Mouse (Mus musculus) CD4-positive helper T cell, adult 2 months (primary cell): ENCODE measurements at regions not wholly inside any gene's neighbourhood (a gene's known extent, or its start where the extent isn't known, plus 50 kb on each side); places are given as distances from the start of the nearest gene placed in this dataset.

Source experiments
- DNase-seq: peaks from one replicate; pipeline ENCODE4 v3.0.0-alpha.2; 2012; ENCODE audit warnings: low read depth, missing footprints, low spot score

DNA sequence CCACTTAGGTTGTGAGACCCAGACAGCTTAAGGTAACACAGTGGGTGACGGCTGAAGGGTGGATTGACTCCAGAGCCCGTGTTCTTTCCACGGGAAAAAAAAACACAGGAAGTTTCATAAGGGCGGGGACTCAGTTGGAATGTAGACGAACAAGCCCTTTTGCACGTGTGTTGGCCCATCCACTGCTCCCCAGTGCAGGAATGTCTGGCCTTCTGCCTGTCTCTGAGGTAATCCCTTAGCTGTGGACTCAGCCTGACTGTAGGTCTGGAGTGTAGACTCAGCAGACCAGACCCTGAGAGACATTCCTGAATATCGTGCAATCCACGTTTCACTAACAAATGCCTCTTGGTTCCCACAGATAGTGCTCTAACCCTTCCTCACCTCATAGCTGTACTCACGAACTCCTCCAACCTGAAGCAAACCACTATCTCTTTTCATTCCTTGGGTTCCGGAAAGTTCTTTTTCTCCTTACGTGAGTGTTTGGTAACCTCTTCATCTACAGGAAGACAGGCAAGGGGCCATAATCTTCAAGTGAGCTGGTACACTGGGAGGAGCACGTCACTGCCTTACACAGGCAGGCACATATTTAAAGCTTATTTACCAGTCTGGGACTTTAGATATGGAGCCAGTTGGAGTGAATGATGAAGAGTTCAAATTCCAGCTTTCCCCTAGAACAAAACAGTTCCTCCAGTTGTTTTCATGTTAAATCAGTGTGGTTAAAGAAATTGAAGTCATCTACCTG lies 205.6 kb upstream of the Bcor start:
- DNase-seq, result no peak

- DNase-seq, result no peak
Measured at GRCm38 (mm10) chrX:12366801-12367200, 206.6 kb upstream of the Bcor start.

- DNase-seq, result no peak
Measured at GRCm38 (mm10) chrX:12373670-12374069, 213.5 kb upstream of the Bcor start.

DNA sequence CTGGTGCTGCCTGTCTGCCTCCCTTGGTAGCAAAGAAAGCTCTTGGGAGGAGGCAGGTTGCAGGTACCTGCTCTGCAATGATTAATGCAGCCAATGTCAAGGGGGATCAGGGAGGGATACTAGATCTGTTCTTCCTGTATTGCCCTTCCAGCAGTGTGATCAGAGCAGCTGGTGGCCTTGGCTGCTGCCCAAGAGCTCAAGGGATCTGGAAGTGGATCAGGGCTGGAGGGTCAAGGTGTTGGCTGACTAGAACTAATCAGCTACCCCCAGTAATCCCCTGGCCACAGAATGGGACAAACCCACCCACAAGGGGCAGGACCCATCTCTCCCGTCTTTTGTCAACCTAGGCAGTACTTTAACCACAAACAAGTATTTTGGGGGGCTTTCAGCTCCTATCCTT lies 211.8 kb upstream of the Atp6ap2 start:
- DNase-seq, result no peak

DNA sequence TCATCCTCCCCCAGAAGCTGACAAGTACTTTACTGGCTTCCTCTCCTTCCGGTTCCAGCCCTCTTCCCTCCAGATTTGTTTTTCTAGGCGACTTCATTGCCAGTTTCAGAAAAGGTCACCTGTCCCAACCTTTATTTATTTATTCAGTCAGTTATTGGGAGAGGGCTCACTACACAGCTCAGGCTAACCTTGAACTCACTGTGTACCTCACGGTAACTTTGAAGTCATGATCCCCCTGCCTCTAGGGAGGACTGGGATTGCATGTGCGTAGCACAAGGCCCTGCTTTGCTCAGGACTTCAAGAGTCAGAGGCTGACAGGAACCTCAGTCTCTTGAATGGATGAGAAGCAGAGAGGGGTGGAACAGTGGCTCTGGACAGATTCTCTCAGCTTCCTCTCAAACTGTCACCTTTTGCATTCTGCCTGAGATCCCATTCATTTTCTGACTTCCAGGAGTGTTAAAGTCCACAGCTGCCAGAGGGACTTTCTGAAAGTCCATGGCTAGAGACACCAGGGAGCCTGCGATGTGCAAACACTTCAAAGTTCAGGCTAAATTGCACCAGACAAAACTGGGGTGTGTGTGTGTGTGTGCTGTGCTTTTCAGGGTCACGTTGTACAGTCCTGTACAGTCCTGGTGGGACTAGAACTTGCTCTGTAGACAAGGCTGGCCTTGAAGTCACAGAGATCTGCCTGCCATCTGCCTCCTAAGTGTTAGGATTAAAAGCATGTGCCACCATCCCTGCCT lies 211.2 kb upstream of the Atp6ap2 start:
- DNase-seq, result no peak

GRCm38 (mm10) chrX:12377441-12377840 lies 210.2 kb upstream of the Atp6ap2 start:
- no peak for DNase-seq

DNA sequence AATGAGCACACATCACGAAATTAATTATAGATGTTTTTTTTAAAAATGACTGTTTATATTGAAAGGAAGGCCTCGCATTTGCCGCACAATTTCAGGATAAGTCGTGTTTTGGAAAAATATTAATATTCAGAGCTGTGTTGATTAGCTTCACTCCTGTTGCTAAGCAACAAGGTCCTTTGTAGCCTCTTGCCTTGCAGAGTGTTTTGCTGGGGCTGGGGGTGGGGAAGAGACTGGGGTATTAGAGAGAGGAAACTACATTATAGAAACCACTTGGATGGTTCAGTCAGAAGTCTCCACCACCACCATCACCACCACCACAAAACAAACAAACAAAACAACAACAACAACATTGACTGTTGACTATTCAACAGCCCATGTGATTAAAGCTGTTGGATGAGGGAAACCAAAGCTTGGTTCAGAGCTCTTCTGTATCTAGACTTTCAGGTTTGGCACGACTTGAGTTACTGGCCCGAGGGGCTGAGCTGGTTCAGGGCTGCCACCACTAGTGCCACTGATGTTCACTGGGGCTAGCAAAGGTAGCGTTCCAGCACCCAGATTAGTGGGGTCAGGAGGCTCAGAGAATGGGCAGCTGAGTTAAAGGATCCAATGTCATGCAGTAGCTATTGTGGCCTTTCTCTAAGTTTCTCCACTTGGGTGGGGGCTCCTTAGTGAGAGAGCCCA lies 195.3 kb upstream of the Atp6ap2 start:
- no peak for DNase-seq

- no peak for DNase-seq
Measured at GRCm38 (mm10) chrX:12409319-12409718, 178.3 kb upstream of the Atp6ap2 start.

DNA sequence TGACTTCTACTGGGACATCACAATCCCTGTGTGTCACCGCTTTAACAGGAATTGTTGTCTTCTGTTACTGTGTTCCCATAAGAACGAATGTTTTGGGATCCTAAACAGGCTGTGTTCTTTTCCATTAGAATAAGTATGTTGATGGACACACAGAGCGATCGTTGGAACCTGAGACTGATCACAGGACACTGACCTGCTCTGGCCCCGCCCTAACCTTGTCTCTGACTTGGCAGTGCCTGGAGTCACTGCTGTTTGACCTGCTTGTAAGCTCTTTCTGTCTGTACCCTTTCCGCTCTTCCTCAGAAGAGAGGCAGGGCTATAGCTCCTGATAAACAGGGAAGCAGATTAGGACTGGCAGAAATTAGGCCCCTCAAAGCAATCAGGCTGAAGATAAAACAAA lies 162.0 kb upstream of the Atp6ap2 start:
- no peak for DNase-seq

DNA sequence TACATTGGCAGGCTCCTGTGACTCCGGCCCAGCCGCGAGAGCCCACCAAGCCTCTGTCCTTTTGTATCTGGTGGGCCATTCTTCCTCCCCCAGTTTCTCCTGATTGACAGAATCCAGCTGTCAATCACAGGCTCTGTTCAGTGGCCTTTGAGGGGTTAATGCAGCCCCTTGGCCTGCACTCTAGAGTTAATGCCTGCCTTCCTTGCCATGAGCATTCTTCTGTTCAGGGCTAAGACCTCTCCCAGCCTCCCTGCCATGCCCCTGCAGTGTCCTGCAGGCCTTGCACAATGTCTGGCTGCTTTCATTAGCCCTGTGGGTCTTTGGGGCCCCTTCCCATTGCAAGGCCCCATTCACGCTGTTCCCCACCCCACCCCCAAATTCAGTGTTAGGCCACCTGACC lies 160.9 kb upstream of the Atp6ap2 start:
- no peak for DNase-seq

GRCm38 (mm10) chrX:12432289-12432688 lies 155.3 kb upstream of the Atp6ap2 start:
- DNase-seq, result no peak

GRCm38 (mm10) chrX:12435656-12436055 lies 151.9 kb upstream of the Atp6ap2 start:
- no peak for DNase-seq

DNA sequence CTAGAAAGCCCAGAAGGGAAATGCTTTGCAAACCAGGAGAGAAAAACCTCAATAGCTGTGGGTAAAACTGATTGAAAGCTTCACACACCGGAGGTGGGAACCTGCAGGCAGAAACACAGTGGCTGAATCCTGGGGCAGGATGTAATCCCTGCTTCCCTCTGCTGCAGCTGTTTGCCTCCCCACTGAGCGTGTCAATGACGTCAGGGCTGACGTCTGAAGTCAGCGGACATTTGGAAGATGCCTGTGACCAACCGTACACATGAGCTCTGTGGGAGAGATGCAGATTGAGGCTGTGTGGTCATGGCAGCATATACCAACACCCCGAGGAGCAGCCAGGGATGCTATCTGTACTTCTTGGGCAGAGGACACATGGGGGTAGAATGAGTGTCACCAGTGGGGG lies 151.5 kb upstream of the Atp6ap2 start:
- DNase-seq, result no peak

GRCm38 (mm10) chrX:12439447-12439846 lies 148.2 kb upstream of the Atp6ap2 start:
- DNase-seq, result no peak

GRCm38 (mm10) chrX:12443794-12444193 lies 143.8 kb upstream of the Atp6ap2 start:
- DNase-seq, result no peak

DNA sequence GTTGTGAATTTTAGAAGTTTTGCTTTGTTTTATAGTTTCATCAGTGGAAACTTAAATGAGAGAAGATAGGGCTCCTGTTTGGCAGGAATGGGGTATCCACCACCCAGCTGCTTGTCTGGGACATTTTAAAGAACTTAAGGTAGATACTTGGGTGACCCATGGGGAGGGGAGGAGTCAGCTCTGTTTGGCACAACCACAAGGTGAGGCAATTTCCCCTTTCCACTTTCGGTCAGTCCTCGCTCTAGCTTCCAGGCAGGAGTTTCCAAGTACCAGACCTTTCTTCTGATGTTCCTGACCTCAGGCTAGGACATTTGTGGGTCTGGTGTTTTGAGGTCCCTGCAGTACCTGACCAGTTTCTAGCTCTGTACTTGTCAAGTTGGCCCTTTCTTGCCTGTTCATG lies 142.5 kb upstream of the Atp6ap2 start:
- no peak for DNase-seq

GRCm38 (mm10) chrX:12447962-12448361 lies 139.6 kb upstream of the Atp6ap2 start:
- DNase-seq, result no peak

DNA sequence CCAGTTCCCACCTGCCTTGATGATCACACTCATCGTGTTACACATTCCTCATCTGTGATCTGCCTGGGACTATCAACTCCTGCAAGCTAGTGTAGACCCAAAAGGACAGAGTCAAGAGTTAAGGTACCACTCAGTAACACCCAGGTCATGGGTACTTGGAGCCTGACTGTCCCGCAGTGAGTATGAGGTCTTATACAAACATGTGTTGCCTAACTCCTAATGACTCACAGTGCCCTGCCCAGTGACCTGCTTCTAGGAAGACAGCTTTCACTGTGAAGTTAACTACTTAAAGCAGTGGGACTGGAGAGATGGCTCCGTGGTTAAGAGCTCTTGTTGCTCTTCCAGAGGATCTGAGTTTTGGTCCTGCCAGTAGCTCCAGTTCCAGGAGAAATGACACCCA lies 137.9 kb upstream of the Atp6ap2 start:
- no peak for DNase-seq

DNA sequence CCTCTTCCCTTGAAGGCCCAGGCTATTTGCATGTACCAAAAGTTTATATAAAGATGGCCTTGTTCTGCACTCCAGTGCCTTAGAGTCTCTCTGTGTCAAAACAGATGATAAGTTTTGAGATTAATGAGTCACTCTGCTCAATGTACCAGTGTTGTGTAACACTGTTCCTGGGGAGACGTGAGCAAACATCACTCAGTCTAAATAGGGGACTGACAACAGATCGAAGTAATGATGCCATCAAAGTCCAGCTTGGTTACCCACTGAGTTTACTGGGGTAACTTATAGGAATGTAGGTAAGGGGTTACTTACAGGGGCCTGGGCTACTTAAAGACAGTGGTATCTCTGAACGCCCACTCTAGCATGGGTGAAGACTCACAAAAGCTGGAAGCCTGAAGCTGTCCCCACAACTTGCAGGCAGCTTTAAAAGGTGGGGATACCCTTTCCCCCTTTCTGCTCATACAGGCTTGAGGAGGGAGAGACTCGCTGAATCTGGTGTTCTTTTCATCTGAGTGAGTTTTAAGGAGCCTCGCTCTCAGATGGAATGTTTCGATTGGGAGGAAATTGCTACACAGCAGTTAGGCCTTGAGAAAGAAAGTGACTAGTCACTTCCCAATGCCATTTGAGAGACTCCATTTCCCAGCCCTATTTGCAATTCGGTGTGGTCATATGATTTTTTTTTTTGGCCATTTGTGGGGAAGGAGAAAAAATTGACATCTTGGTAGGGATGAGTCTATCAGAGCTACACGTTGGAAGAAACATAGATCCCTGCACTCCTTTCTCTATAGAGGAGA lies 134.4 kb upstream of the Atp6ap2 start:
- DNase-seq, result no peak

DNA sequence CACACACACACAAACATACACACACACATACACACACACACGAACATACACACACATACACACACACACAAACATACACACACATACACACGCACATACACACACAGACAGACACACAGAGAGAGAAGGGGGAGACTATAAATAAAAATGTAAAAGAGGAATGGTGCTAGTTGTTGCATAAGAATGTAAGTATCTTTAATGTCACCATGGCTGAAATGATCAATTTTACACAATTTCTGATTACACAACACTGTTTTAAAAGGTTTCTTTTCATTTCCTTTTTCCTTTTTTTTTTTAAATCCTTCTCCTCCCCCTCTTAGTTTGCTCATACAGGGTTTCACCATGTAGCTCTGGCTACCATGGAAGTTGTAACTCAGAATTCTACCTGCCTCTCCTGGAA lies 125.9 kb upstream of the Atp6ap2 start:
- DNase-seq, result no peak

DNA sequence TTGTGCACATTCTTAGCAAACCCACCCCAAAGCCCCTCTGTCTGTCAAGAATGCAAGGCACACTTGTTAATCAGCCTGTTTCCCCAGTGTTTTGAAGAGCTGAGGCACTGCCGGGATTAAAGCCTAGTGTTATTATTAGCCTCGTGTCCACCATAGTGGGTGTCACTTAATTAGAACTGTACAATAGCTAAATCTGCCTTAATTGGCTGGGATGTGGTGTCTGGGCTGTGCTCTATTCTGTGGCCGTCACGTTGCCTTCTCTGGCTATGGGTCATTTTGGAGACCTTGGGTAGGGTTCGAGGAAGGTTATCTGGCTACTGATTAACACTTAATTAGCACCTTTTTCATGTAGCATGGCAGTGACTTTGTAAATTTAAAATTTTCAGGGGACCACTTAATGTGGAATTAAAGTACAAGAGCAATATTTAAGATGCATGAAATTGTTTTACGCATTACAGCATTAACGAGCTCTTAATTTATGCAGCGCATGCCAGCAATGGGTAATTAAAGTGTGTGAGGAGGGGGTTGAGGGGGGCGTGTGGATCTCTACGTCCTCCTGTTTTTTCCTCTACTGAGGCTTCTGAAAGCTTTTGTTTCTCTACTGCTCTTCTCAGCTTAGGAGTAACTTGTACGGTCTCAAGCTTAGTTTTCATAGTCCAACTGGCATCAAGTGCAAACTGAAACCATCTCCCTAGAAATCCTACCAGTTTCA lies 124.5 kb upstream of the Atp6ap2 start:
- DNase-seq, result no peak
